Mouse (Mus musculus) erythroblast, embryonic 14.5 days (primary cell): ENCODE measurements around the gene Tigar.

ENCODE experiments used
- GATA1 ChIP-seq: IDR thresholded peaks from 2 replicates; pipeline ENCODE4 v1.6.1; 2012; ENCODE audit warnings: low read length, inconsistent platforms, mixed read lengths
- TAL1 ChIP-seq: IDR thresholded peaks from 3 replicates; pipeline ENCODE4 v1.6.1; 2012; ENCODE audit warnings: low read length, inconsistent platforms, mixed read lengths

DNA sequence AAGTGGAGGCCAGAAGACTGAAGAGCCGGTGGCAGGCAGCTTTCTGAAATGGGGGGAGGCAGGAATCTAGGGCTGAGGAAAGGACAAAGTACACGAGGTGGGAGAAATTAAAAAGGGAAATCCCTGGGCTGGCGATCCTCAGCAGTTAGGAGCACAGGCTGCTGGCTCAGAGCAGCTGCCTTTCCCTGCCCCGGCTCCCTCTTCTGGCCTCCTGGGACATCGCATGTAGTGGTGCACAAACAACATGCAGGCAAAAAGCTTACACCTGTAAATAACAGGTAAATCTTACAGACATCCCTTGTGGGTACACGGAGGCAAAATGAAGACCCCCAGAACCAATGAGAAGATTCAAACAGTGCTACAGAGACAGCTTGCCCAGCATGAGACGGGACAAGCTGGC is 14.8 kb downstream of the Tigar start:
- TF ChIP-seq GATA1 = no peak
- TF ChIP-seq TAL1 = no peak
